Mouse (Mus musculus): ENCODE measurements around the gene Ankrd55.

Ankrd55 gene

GRCm38 (mm10) chr13:112294446-112294845 is 6.2 kb downstream of the Ankrd55 start:
- DNase-seq, result no peak

DNA sequence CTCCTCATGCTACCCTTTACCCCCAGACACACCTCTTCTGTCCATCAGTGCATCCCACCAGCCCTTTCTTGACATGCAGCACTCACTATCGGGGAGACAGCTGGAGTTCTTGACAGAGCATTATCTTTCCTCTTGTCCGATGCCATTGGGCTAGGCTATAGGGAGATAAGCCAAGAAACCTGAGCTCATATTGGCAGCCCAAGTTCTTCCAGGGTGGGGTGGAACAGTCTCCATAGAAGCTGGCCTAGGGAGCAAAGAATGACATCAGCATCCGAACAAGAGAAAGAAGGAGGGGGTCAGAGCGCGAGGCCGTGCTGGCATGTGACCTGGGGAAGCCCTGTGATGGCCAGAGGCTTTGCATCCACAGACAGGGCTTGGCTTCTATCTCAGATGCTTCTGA is 9.5 kb downstream of the Ankrd55 start:
- DNase-seq, result no peak

GRCm38 (mm10) chr13:112303429-112303828 is 15.2 kb downstream of the Ankrd55 start:
- DNase-seq, result no peak

GRCm38 (mm10) chr13:112308672-112309071 is 20.4 kb downstream of the Ankrd55 start:
- peak; percentile 75 to 84 for DNase-seq

DNA sequence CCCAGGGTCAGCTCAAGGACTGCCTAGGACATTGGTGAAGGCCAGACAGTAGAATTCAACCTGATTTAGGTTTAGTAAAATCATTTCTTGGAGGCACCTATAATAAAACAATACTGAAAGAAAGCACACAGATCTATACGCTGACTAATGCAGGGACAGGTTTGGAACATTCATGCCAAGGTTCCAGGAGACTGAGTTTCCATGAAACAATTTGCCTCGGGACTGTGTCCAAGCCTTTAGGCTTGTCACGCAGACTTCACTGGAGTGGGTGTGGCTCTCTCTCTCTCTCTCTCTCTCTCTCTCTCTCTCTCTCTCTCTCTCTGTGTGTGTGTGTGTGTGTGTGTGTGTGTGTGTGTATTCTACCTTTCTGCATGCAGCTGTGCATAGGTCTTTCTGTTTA is 23.4 kb downstream of the Ankrd55 start:
- peak; percentile 17 to 21 for DNase-seq

- DNase-seq, result no peak
Observed at GRCm38 (mm10) chr13:112315442-112315841, 27.2 kb downstream of the Ankrd55 start.

GRCm38 (mm10) chr13:112316622-112317482 is 28.6 kb downstream of the Ankrd55 start:
- DNase-seq, result no peak

DNA sequence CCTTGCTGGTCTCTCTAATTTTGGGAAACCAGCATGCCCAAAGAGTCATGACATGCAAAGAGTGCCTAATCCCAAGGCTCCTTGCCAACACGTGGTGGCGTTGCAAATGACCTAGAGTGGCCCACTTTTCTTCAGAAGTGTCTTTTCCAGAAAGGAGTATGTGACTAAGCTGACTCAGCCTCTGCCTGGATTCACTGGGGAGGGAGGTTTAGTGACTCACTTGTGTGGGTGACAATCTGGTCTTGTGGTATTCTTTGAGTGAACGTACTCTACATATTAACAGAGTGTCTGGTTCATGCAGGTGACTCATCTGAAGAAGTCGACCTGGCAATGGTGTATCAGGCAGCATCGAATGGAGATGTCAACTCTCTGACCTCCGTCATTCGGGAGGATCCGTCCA is 29.9 kb downstream of the Ankrd55 start:
- no peak for DNase-seq

DNA sequence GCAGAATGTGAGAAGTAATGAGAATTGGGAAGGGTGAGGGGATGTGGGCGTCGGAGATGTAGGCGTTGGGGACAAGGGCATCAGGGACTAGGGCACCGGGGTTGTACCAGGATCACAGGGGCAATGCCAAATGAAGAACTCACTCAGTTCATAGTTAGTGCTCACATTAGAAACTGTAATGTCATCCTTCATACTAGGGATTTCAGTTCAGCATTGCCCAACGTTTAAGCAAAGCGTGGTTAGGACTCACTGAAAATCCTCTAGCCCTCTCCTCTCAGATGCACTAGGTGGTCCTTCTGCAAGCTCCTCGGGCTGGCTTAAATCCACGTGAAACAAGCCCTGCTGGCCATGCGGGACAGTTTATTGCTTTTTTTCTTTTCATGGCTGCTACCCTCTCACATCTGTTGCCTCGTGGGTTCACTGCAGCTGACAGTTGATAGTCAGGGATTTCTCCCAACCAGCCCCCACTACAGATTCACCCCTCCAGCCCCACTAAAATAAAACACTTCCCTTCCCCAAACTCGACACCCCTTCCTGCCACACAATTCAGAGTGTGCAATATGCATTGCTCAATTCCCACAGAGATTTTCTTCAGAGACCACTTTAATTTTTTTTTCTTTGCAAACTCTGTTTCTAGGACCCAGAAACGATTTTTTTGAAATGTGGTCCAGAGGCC is 35.5 kb downstream of the Ankrd55 start:
- DNase-seq, result no peak

- DNase-seq, result no peak
Observed at GRCm38 (mm10) chr13:112325126-112325525, 36.9 kb downstream of the Ankrd55 start.

DNA sequence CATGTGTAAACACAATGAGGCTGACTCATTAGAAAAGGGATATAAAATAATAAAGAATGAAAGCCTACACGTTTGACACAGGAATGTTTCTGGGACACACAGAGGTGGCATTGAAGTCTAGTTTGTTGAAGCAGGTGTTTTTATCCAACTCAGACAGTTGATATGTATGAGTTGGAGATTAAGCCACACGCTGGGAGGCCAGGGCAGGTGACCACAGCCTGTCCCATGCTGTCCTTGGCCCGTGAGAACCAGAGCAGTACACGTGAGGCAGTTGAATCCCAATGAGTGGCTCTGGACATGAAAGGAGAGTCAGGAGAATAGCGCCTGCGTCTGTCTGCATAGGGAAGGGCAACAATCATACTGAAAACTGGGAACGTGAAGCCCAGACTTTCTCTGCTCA is 38.2 kb downstream of the Ankrd55 start:
- DNase-seq, result no peak

- no peak for DNase-seq
Observed at GRCm38 (mm10) chr13:112326977-112327376, 38.7 kb downstream of the Ankrd55 start.

GRCm38 (mm10) chr13:112327511-112327910 is 39.3 kb downstream of the Ankrd55 start:
- DNase-seq, result no peak

DNA sequence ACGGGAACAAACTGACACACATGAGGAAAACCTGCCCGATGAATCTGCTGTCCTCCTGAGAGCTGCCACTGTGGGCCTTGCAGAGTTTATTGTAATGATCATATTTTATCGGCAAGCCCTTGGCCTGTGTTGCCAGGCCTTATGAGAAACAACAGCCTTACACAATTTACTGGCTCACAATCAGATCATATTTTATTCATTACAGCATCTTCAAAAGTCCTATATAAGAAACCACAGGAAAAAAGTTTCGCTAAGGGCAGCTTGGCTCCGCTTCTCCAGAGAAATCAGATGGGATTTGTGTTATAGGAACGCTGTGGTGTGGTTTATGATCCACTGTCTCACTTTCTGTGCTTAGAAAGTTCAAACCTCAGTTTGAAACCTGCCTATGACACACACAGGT is 42.0 kb downstream of the Ankrd55 start:
- no peak for DNase-seq

GRCm38 (mm10) chr13:112330919-112331681 is 42.8 kb downstream of the Ankrd55 start:
- DNase-seq, result peak in 1 of 2 experiments; percentile 66

- DNase-seq, result no peak
Observed at GRCm38 (mm10) chr13:112331682-112332061, 43.4 kb downstream of the Ankrd55 start.

GRCm38 (mm10) chr13:112335531-112335930 is 47.3 kb downstream of the Ankrd55 start:
- DNase-seq, result peak; percentile 70 to 72

DNA sequence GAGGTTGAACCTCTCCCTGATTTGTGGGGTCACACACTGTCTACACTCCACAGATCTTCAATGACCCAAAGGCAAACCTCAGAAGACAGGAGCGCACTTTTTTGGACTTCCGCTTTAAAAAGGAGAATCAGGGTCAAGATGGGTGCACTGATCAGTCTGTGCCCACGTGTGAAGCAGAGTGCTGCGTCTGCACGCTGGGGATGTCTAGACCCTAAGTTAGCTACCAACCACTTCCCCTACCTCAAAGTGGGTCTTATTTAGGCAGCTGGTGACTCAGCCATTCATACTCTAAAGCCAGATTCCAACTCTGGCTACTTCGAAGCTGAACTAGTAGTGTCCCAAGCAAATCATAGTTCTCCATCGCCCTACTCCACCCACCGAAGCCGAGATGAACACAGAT is 48.9 kb downstream of the Ankrd55 start:
- no peak for DNase-seq

DNA sequence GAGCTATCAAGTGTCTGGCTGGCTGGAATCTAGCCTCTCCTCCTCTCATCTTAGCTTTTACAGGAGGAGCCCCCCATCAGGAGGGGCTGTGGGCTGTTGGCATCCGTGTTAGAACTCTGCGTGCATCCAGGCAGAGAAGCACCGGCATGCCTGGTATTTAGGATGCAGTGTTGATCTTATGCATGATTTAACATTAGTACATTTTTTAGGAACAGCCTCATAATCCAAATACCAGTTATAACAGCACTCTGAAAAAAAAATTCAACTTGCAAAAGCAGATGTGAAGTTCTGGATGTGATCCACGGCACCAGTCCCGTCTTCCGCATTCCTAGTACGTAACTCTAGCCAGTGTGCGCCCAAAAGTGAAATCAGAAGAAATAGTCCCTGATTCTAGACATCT is 52.0 kb downstream of the Ankrd55 start:
- peak; percentile 30 to 33 for DNase-seq

- no peak for DNase-seq
Observed at GRCm38 (mm10) chr13:112340761-112341160, 52.5 kb downstream of the Ankrd55 start.

DNA sequence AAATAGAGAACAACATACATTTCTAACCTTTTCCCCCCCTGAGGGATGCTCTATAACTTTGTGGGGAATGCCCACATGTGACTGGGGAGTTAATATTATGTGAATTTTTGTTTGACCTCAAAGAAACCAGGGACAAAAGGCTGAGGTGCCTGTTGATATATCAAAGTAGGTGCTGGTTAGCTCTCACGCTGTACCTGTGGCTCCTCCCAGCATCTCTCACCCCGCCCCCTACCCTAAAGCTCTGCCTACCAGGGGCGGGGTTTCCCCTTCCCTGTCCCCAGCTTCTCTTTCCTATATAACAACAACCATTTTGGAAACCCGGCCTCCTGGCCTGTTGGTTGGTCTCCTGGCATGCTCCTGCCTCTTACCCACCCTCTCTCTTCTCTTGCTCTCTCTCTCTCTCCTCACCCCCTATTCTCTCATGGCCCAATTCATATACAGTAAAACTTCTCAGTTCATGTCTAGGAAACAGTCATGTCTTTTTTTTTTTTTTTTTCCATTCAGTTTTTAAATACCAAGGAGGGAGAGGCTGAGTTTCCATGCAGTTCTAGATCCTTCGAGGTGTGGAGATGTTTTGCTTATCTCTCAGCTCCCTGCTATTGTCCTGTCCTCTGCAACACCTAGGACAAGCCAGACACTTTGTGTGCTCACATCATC is 54.8 kb downstream of the Ankrd55 start:
- no peak for DNase-seq

DNA sequence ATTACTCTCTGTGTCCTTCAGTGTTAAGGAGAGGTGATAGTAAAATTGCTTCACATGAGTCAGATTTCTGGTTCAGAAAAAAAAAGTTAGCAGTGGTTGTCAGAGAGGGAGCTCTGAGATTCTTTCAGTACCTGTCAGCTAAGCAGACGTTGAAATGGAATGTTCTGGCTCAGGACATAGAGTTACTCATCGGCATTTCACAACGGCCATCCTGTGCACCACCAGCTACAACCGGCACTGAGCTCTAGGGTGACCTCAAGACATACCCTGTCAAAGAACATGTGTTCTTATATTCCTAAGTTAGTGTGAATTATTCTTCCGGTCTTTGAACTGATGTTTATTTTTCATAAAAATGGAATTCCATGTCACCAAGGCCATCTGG is 55.4 kb downstream of the Ankrd55 start:
- no peak for DNase-seq

- no peak for DNase-seq
Observed at GRCm38 (mm10) chr13:112344270-112344864, 56.1 kb downstream of the Ankrd55 start.

Measured in kidney, postnatal 36 days (tissue).